Mouse (Mus musculus): Measurements from ENCODE around the gene Mrps7. TPM values are rescaled to one million over a fixed set of nuclear protein-coding genes. Genes with fewer than 3 reads are reported as not detected.

Mrps7 gene
- total and polyA plus RNA-seq, 3 experiments: 106 to 199 (median 157) TPM

DNA sequence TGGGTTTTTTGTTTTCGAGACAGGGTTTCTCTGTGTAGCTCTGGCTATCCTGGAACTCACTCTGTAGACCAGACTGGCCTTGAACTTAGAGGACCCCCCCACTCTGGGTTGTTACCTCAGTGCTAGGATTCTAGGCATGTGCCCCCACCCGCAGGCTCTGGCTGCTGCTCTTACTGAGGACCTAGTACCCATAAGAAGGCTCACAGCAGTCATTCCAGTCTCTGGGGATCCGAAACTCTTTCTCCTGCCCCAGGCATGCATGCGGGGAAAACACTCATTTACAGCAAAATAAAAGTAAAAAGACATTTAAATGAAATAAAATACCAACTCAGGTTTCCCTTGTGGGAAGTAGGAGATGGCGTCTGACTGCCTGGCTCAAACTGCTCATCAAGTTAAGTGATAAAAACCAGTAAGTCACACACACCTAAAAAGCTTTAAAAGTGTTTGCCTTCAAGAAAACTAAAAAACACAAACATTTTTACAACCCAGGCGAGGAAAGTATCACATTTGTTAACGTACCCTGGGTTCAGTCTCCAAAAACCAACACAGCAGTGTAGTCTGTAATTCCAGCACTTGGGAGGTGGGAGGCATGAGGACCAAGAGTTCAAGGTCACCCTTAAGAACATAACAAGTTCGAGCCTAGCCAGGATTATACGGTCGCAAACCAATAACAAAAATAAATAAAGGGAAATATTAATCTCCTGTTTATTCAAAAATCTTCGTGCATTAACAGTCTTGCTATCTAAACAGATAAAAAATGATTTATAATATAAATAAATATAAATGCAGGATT is 23.3 kb downstream of the Mrps7 start:
- H3K4me1 ChIP-seq (ENCODE audit: control insufficient read depth in 1 of 2, insufficient read depth in 2 of 2, low read length in 2 of 2): peaks cover 6 to 29% of the 10 kb centered on the region in 2 experiments

DNA sequence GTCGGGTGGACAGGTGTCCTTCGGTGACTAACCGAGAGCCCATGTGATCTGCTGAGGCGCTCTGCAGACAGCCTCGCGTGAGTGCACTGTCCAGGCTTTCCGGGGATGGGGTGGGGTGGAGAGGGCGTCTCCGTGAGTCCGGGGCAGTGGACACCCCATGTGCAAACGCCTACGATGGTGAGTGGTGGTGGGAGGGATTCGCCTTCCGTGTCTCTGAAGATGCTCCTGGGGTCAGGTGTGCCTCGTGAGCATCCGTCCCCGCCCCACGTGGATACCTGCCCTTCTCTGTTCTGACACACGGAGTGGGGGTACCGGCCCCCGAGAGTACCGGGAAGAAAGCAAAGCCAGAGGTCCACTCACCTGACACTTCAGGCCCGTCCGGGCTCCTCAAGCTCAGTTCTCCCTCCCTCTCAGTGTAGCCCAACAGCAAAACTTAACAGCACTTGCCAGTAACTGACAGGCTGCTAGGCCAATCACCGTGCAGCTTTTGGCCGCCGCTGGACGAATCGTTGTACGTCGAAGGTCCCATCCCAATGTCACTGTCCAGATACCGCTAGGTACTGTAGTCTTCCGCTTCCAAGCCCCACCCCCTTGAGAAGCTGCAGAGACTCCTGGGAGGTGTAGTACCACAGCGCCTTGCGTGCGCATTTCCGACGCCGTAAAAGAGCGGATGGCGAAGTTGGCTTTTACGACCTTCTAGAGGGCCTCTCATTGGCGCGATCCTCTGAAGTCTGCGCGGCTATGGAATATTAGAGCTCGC is 24.2 kb downstream of the Mrps7 start, which contains the start of gene Slc25a19:
Gene Slc25a19 (minus strand): TSS at position 591 of the 760 bp plus-strand sequence.
- Histone ChIP-seq H3K4me1 (ENCODE audit: control insufficient read depth in 1 of 2, insufficient read depth in 2 of 2, low read length in 2 of 2) (peaks cover 6 to 29% of the 10 kb centered on the region in 2 experiments), H3K9me3 (replicated peaks; ENCODE audit: insufficient read depth, low read length) (no peaks in the 10 kb centered on the region), H3K36me3 (ENCODE audit: control insufficient read depth in 1 of 2, insufficient read depth in 2 of 2, low read length in 2 of 2) (peaks cover 4 to 9% of the 10 kb centered on the region in 2 experiments), H3K27me3 (ENCODE audit: control insufficient read depth in 1 of 2, insufficient read depth in 2 of 2, low read length in 2 of 2) (no peaks in the 10 kb centered on the region), H3K4me3 (ENCODE audit: control insufficient read depth in 1 of 2, insufficient read depth in 1 of 2, low read depth in 2 of 2, low read length in 2 of 2) (peak within 1 kb of the TSS; percentile 82), H3K79me2 (ENCODE audit: control insufficient read depth, insufficient read depth, low read length, poor library complexity) (peaks cover 21% of the 10 kb centered on the region), H3K9ac (ENCODE audit: control insufficient read depth, low read depth, low read length, poor library complexity, severe bottlenecking) (peak within 1 kb of the TSS; percentile 75), H3K27ac (ENCODE audit: control insufficient read depth, low read depth, low read length) (peak within 1 kb of the TSS; percentile 83)
- peak; percentile 100 for DNase-seq (ENCODE audit: low read depth, low spot score)
- peak; percentile 85 for TF ChIP-seq MXI1 (IDR thresholded peaks at IDR 0.05; ENCODE audit: low read depth, low read length)
- TF ChIP-seq MAFK (IDR thresholded peaks at IDR 0.05; ENCODE audit: borderline replicate concordance, low read depth, low read length): no peak
- TF ChIP-seq USF1 (IDR thresholded peaks at IDR 0.05; ENCODE audit: low read depth, low read length): peak; percentile 61; the same call in 1 of the 2 replicates
- peak; percentile 95 to 97 for TF ChIP-seq POLR2A (IDR thresholded peaks at IDR 0.05; ENCODE audit: control insufficient read depth in 1 of 2, insufficient read depth in 1 of 2, low read depth in 1 of 2, low read length in 2 of 2, poor library complexity in 1 of 2)
- peak; percentile 97 for TF ChIP-seq ELF1 (IDR thresholded peaks at IDR 0.05; ENCODE audit: low read depth, low read length)
- TF ChIP-seq ZKSCAN1 (IDR thresholded peaks at IDR 0.05; ENCODE audit: low read depth, low read length): no peak
- peak; percentile 89 for TF ChIP-seq POLR2AphosphoS2 (IDR thresholded peaks at IDR 0.05; ENCODE audit: low read length)
- TF ChIP-seq ETS1 (IDR thresholded peaks at IDR 0.05; ENCODE audit: low read depth, low read length): peak; percentile 56; the same call in 1 of the 2 replicates
- no peak for TF ChIP-seq RAD21 (IDR thresholded peaks at IDR 0.05; ENCODE audit: low read depth, low read length)
- TF ChIP-seq TAL1 (IDR thresholded peaks at IDR 0.05; ENCODE audit: low read length): no peak
- peak in 1 of 2 experiments; percentile 19; a peak in 1 of 4 replicates for TF ChIP-seq EP300 (IDR thresholded peaks at IDR 0.05; ENCODE audit: low read depth in 1 of 2, low read length in 2 of 2)
- no peak for TF ChIP-seq CHD1 (IDR thresholded peaks at IDR 0.05; ENCODE audit: low read depth, low read length)
- TF ChIP-seq GATA1 (IDR thresholded peaks at IDR 0.05; ENCODE audit: low read depth, low read length): 0 out of 2 replicates have a peak, but pooled peaks have one; percentile 8
- peak; percentile 92 for TF ChIP-seq TBP (IDR thresholded peaks at IDR 0.05; ENCODE audit: low read depth, low read length)
- peak; percentile 84 for TF ChIP-seq NELFE (IDR thresholded peaks at IDR 0.05; ENCODE audit: low read depth, low read length)
- no peak for TF ChIP-seq GABPA (IDR thresholded peaks at IDR 0.05; ENCODE audit: low read depth, low read length)
- TF ChIP-seq SMC3 (IDR thresholded peaks at IDR 0.05; ENCODE audit: low read depth, low read length): no peak
- TF ChIP-seq CTCF (IDR thresholded peaks at IDR 0.05 in 2 of 3, conservative IDR thresholded peaks at IDR 0.05 in 1 of 3; ENCODE audit: control insufficient read depth in 1 of 3, insufficient read depth in 1 of 3, low read depth in 2 of 3, low read length in 3 of 3, poor library complexity in 1 of 3, severe bottlenecking in 1 of 3): no peak
- no peak for TF ChIP-seq ZC3H11A (IDR thresholded peaks at IDR 0.05; ENCODE audit: low read depth, low read length)
- TF ChIP-seq RCOR1 (IDR thresholded peaks at IDR 0.05; ENCODE audit: low read depth, low read length): no peak
- peak; percentile 75 for TF ChIP-seq CHD2 (IDR thresholded peaks at IDR 0.05; ENCODE audit: low read length)
- TF ChIP-seq TCF12 (IDR thresholded peaks at IDR 0.05; ENCODE audit: low read depth, low read length): peak; percentile 73
- no peak for TF ChIP-seq JUND (IDR thresholded peaks at IDR 0.05; ENCODE audit: low read depth, low read length)
- TF ChIP-seq MAX (IDR thresholded peaks at IDR 0.05; ENCODE audit: low read length): peak; percentile 47; the same call in 1 of the 2 replicates
- TF ChIP-seq KAT2A (conservative IDR thresholded peaks at IDR 0.05; ENCODE audit: low read depth, low read length): peak; percentile 99
- TF ChIP-seq USF2 (IDR thresholded peaks at IDR 0.05; ENCODE audit: borderline replicate concordance in 1 of 2, insufficient read depth in 1 of 2, low read depth in 1 of 2, low read length in 2 of 2): no peak

More for the DNA sequence above, 23.3 kb downstream of the Mrps7 start:
- DNase-seq (ENCODE audit: low read depth, low spot score): no peak
- no peaks in the 10 kb centered on the region for H3K27me3 ChIP-seq (ENCODE audit: control insufficient read depth in 1 of 2, insufficient read depth in 2 of 2, low read length in 2 of 2)
- peak overlapping the region; percentile 82 for H3K4me3 ChIP-seq (ENCODE audit: control insufficient read depth in 1 of 2, insufficient read depth in 1 of 2, low read depth in 2 of 2, low read length in 2 of 2)
- H3K36me3 ChIP-seq (ENCODE audit: control insufficient read depth in 1 of 2, insufficient read depth in 2 of 2, low read length in 2 of 2): peaks cover 4 to 9% of the 10 kb centered on the region in 2 experiments
- H3K27ac ChIP-seq (ENCODE audit: control insufficient read depth, low read depth, low read length): no peak overlapping the region; the same call in 1 of the 2 replicates
- H3K9ac ChIP-seq (ENCODE audit: control insufficient read depth, low read depth, low read length, poor library complexity, severe bottlenecking): peak overlapping the region; percentile 73
- H3K79me2 ChIP-seq (ENCODE audit: control insufficient read depth, insufficient read depth, low read length, poor library complexity): peaks cover 21% of the 10 kb centered on the region
- no peak for TF ChIP-seq RCOR1 (IDR thresholded peaks at IDR 0.05; ENCODE audit: low read depth, low read length)
- TF ChIP-seq POLR2A (IDR thresholded peaks at IDR 0.05; ENCODE audit: control insufficient read depth in 1 of 2, insufficient read depth in 1 of 2, low read depth in 1 of 2, low read length in 2 of 2, poor library complexity in 1 of 2): no peak
- TF ChIP-seq TCF12 (IDR thresholded peaks at IDR 0.05; ENCODE audit: low read depth, low read length): no peak
- TF ChIP-seq BHLHE40 (IDR thresholded peaks at IDR 0.05; ENCODE audit: borderline replicate concordance, low read depth, low read length): no peak
- no peak for TF ChIP-seq USF2 (IDR thresholded peaks at IDR 0.05; ENCODE audit: borderline replicate concordance in 1 of 2, insufficient read depth in 1 of 2, low read depth in 1 of 2, low read length in 2 of 2)
- TF ChIP-seq CHD1 (IDR thresholded peaks at IDR 0.05; ENCODE audit: low read depth, low read length): 0 out of 2 replicates have a peak, but pooled peaks have one; percentile 27
- no peak for TF ChIP-seq ZKSCAN1 (IDR thresholded peaks at IDR 0.05; ENCODE audit: low read depth, low read length)
- no peak for TF ChIP-seq MAX (IDR thresholded peaks at IDR 0.05; ENCODE audit: low read length)
- H3K9me3 ChIP-seq (replicated peaks; ENCODE audit: insufficient read depth, low read length): no peaks in the 10 kb centered on the region

Data from MEL (cell line).